Mouse (Mus musculus): ENCODE measurements around the gene Ppara. TPM values are rescaled to one million over a fixed set of nuclear protein-coding genes. Genes with fewer than 3 reads are reported as not detected.
A peak's percentile ranks its signal among the peaks of the same experiment; 100 is the strongest.

The Ppara gene
- polyA plus RNA-seq, 1 experiment from 2014 or later, result 0.31 TPM

- WGBS, result 91% methylated on average over 7 of the region's 7 CpGs
- DNase-seq (ENCODE audit: low spot score), result no peak
- no peak overlapping the region for H3K9ac ChIP-seq (ENCODE audit: low read length)
- no peaks in the 10 kb centered on the region for H3K4me1 ChIP-seq (replicated peaks; ENCODE audit: control insufficient read depth, insufficient read depth, low read length)
- H3K4me3 ChIP-seq (ENCODE audit: low read depth, low read length), result no peak overlapping the region
- no peaks in the 10 kb centered on the region for H3K27me3 ChIP-seq (ENCODE audit: control insufficient read depth, insufficient read depth, low read length)
- H3K27ac ChIP-seq (ENCODE audit: low read depth, low read length), result no peak overlapping the region
- H3K4me2 ChIP-seq (ENCODE audit: low read depth, low read length, severe bottlenecking), result no peak overlapping the region
- no peak for ATAC-seq (replicated peaks; ENCODE audit: low FRiP score)
- H3K36me3 ChIP-seq (ENCODE audit: control insufficient read depth, insufficient read depth, low read length), result no peaks in the 10 kb centered on the region; the same call in 1 of the 2 replicates
- no peaks in the 10 kb centered on the region for H3K9me3 ChIP-seq (ENCODE audit: control insufficient read depth, low read length)
These were observed 27.2 kb upstream of the Ppara start for GRCm38 (mm10) chr15:85707458-85708030.

DNA sequence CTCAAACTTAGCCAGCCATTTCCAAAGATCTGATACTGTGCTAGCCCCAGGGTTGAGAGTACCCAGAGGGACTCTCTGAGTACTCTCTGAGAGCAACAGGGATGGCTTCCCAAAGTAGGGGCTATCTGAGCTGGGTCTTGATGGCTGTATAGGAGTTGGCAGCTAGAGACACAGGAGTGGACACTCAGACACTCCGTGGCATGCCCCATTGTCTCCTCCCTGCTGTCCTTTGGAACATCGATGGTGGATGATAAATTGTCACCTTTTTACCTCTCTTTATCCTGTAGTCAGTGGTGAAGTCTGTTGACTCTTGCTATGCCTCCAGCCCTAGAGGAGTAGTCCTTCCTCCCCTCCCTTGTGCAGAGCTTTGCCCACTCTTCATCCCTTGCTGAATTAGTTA, 26.6 kb upstream of the Ppara start:
- H3K4me2 ChIP-seq (ENCODE audit: low read depth, low read length, severe bottlenecking), result no peak overlapping the region

GRCm38 (mm10) chr15:85708843-85709242, 25.9 kb upstream of the Ppara start:
- no peak overlapping the region for H3K9ac ChIP-seq (ENCODE audit: low read length)

More for the DNA sequence above, 26.6 kb upstream of the Ppara start:
- Histone ChIP-seq H3K9me3 (ENCODE audit: control insufficient read depth, low read length) (no peaks in the 10 kb centered on the region), H3K4me3 (ENCODE audit: low read depth, low read length) (no peak overlapping the region), H3K9ac (ENCODE audit: low read length) (no peak overlapping the region), H3K36me3 (ENCODE audit: control insufficient read depth, insufficient read depth, low read length) (no peaks in the 10 kb centered on the region; the same call in 1 of the 2 replicates), H3K27me3 (ENCODE audit: control insufficient read depth, insufficient read depth, low read length) (no peaks in the 10 kb centered on the region), H3K27ac (ENCODE audit: low read depth, low read length) (no peak overlapping the region), H3K4me1 (replicated peaks; ENCODE audit: control insufficient read depth, insufficient read depth, low read length) (no peaks in the 10 kb centered on the region)
- ATAC-seq (replicated peaks; ENCODE audit: low FRiP score), result no peak
- no peak for DNase-seq (ENCODE audit: low spot score)
- WGBS, result 90% methylated on average over 2 of the region's 2 CpGs

GRCm38 (mm10) chr15:85709268-85709973, 25.4 kb upstream of the Ppara start:
- ATAC-seq (replicated peaks; ENCODE audit: low FRiP score) (peak; percentile 19; the same call in 1 of the 2 replicates), DNase-seq (ENCODE audit: low spot score) (peak; percentile 87)
- Histone ChIP-seq H3K36me3 (ENCODE audit: control insufficient read depth, insufficient read depth, low read length) (no peaks in the 10 kb centered on the region), H3K4me2 (ENCODE audit: low read depth, low read length, severe bottlenecking) (no peak overlapping the region), H3K27me3 (ENCODE audit: control insufficient read depth, insufficient read depth, low read length) (no peaks in the 10 kb centered on the region), H3K4me1 (replicated peaks; ENCODE audit: control insufficient read depth, insufficient read depth, low read length) (no peaks in the 10 kb centered on the region), H3K27ac (ENCODE audit: low read depth, low read length) (no peak overlapping the region), H3K9ac (ENCODE audit: low read length) (no peak overlapping the region), H3K4me3 (ENCODE audit: low read depth, low read length) (no peak overlapping the region), H3K9me3 (ENCODE audit: control insufficient read depth, low read length) (no peaks in the 10 kb centered on the region)
- 39% methylated on average over 10 of the region's 10 CpGs for WGBS

More at GRCm38 (mm10) chr15:85708843-85709242, 25.9 kb upstream of the Ppara start:
- no peak; the same call in 1 of the 2 replicates for ATAC-seq (replicated peaks; ENCODE audit: low FRiP score)
- no peak for DNase-seq (ENCODE audit: low spot score)
- Histone ChIP-seq H3K9me3 (ENCODE audit: control insufficient read depth, low read length) (no peaks in the 10 kb centered on the region), H3K4me1 (replicated peaks; ENCODE audit: control insufficient read depth, insufficient read depth, low read length) (no peaks in the 10 kb centered on the region), H3K27ac (ENCODE audit: low read depth, low read length) (no peak overlapping the region), H3K4me3 (ENCODE audit: low read depth, low read length) (no peak overlapping the region), H3K27me3 (ENCODE audit: control insufficient read depth, insufficient read depth, low read length) (no peaks in the 10 kb centered on the region), H3K4me2 (ENCODE audit: low read depth, low read length, severe bottlenecking) (no peak overlapping the region), H3K36me3 (ENCODE audit: control insufficient read depth, insufficient read depth, low read length) (no peaks in the 10 kb centered on the region; the same call in 1 of the 2 replicates)
- WGBS, result 94% methylated on average over 4 of the region's 4 CpGs

DNA sequence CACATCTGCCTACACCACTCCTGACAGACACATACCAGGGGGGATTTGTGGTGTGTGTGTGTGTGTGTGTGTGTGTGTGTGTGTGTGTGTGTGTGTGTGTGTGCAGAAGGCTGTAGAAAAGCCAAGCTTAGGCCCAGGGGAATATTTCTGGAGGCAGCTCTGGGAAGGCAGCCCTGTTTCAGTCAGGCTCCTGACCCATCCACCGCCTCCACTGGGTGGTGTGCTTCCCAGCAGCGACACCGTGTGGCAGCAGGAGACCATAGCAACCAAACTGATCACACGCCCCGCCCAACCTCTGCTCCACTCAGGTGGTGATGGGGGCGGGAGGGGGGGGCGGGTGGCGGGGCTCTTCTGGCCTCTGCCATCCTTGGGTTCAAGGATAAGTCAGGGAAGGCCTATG, 24.6 kb upstream of the Ppara start:
- no peak overlapping the region for H3K27ac ChIP-seq (ENCODE audit: low read depth, low read length)
- no peaks in the 10 kb centered on the region for H3K9me3 ChIP-seq (ENCODE audit: control insufficient read depth, low read length)
- no peak overlapping the region for H3K4me3 ChIP-seq (ENCODE audit: low read depth, low read length)
- peak; percentile 48; the same call in 1 of the 2 replicates for ATAC-seq (replicated peaks; ENCODE audit: low FRiP score)
- no peak overlapping the region for H3K4me2 ChIP-seq (ENCODE audit: low read depth, low read length, severe bottlenecking)
- no peaks in the 10 kb centered on the region for H3K4me1 ChIP-seq (replicated peaks; ENCODE audit: control insufficient read depth, insufficient read depth, low read length)
- 0% methylated on average over 8 of the region's 8 CpGs for WGBS
- peak; percentile 89 for DNase-seq (ENCODE audit: low spot score)
- H3K36me3 ChIP-seq (ENCODE audit: control insufficient read depth, insufficient read depth, low read length), result no peaks in the 10 kb centered on the region
- H3K9ac ChIP-seq (ENCODE audit: low read length), result no peak overlapping the region
- H3K27me3 ChIP-seq (ENCODE audit: control insufficient read depth, insufficient read depth, low read length), result no peaks in the 10 kb centered on the region

DNA sequence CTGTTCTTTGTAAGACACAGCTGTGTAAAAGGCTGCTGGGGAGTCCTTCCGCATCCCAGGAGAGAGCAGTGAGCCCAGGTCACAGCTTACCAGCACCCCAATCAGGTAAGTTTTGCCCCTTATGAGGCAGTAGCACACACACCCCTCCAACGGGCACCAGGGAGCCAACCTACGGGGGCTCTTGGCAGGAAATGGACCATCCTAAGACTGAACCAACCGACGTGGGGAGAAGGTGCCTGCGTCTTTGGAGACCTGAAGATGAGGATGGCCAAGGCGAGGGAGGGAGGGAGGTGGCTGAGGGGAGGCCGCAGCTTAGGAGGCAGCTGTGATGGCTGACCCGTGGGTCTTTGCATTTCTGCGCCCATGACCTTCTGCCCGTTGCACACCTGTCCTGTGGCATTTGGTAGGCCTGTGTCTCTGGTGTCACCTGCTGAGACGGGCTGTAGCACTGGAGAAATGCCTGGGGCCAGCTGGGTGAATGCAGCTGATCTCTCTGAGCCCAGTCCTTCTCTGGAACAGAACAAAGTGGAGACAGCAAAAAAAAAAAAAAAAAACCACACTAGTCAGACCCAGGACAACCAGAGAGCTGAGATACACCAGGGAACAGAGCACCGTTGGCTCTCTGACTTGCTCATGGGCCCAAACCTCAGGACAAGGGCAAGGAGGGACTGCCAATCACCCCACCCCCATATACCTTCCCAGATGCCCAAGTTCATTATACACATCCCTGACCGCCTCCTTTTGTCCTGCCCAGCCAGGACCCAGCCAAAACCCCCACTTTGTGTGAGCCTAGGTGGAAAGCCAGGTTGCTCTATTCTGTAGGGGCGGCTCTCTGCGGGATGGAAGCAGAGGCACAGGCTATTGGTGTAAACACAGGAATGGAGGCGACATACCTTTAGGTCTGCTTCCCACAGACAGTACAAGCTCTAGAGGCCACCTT, 23.9 kb upstream of the Ppara start:
- Histone ChIP-seq H3K9me3 (ENCODE audit: control insufficient read depth, low read length) (no peaks in the 10 kb centered on the region), H3K27ac (ENCODE audit: low read depth, low read length) (no peak overlapping the region), H3K4me3 (ENCODE audit: low read depth, low read length) (no peak overlapping the region), H3K9ac (ENCODE audit: low read length) (no peak overlapping the region), H3K36me3 (ENCODE audit: control insufficient read depth, insufficient read depth, low read length) (no peaks in the 10 kb centered on the region), H3K27me3 (ENCODE audit: control insufficient read depth, insufficient read depth, low read length) (no peaks in the 10 kb centered on the region; the same call in 1 of the 2 replicates), H3K4me1 (replicated peaks; ENCODE audit: control insufficient read depth, insufficient read depth, low read length) (no peaks in the 10 kb centered on the region), H3K4me2 (ENCODE audit: low read depth, low read length, severe bottlenecking) (no peak overlapping the region)
- 76% methylated on average over 17 of the region's 17 CpGs for WGBS
- DNase-seq (ENCODE audit: low spot score) (no peak), ATAC-seq (replicated peaks; ENCODE audit: low FRiP score) (no peak)

DNA sequence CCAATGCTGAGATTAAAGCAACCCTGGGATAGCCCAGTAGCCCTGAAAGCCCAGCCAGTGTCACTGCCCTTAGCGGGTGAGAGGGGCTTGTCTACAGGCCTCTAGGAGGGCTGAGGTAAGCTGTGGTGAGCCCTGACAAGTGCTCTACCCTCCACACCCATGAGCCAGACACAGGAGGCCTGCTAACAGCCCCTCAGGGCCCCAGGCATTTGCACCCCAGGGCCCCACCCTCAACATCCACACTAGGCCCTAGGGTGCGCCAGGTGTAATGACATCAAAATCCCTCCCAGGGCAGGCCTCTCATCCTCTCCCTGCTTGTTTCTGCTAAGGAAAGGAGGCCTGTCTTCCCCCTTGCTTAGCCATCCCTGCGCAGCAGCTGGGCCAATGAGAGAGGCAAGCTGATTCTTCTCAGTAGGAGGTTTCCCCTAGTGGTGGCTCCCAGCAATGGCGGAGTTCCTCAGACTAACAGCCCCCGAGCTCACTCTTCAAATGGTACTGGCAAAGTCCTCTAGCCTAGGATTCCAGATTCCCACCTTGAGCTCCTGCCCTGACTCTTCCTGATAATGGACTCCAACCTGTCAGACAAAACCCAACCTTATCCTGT, 22.1 kb upstream of the Ppara start:
- Histone ChIP-seq H3K27ac (ENCODE audit: low read depth, low read length) (no peak overlapping the region), H3K9ac (ENCODE audit: low read length) (no peak overlapping the region), H3K9me3 (ENCODE audit: control insufficient read depth, low read length) (no peaks in the 10 kb centered on the region), H3K4me2 (ENCODE audit: low read depth, low read length, severe bottlenecking) (no peak overlapping the region), H3K4me3 (ENCODE audit: low read depth, low read length) (no peak overlapping the region), H3K4me1 (replicated peaks; ENCODE audit: control insufficient read depth, insufficient read depth, low read length) (no peaks in the 10 kb centered on the region), H3K27me3 (ENCODE audit: control insufficient read depth, insufficient read depth, low read length) (no peaks in the 10 kb centered on the region; the same call in 1 of the 2 replicates), H3K36me3 (ENCODE audit: control insufficient read depth, insufficient read depth, low read length) (no peaks in the 10 kb centered on the region)
- ATAC-seq (replicated peaks; ENCODE audit: low FRiP score), result no peak
- WGBS, result 36% methylated on average over 5 of the region's 5 CpGs
- peak; percentile 58 for DNase-seq (ENCODE audit: low spot score)

DNA sequence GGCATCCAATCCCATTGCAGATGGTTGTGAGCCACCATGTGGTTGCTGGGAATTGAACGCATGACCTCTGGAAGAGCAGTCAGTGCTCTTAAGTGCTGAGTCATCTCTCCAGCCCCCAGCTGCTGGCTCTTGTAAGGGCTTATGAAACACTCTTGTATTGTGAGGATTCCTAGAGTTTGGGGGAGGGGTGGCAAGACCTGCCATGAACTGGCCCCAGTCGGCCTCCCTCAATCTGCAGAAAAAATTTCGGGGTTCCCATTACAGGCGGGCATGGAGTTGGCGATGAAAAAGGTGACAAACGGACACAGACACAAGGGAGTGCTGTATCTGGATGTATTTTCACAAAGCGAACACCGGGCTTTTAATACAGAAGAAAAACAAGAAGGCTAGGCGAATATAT, 21.4 kb upstream of the Ppara start:
- Histone ChIP-seq H3K36me3 (ENCODE audit: control insufficient read depth, insufficient read depth, low read length) (no peaks in the 10 kb centered on the region), H3K27me3 (ENCODE audit: control insufficient read depth, insufficient read depth, low read length) (no peaks in the 10 kb centered on the region; the same call in 1 of the 2 replicates), H3K4me3 (ENCODE audit: low read depth, low read length) (no peak overlapping the region), H3K9me3 (ENCODE audit: control insufficient read depth, low read length) (no peaks in the 10 kb centered on the region), H3K9ac (ENCODE audit: low read length) (no peak overlapping the region), H3K4me1 (replicated peaks; ENCODE audit: control insufficient read depth, insufficient read depth, low read length) (no peaks in the 10 kb centered on the region), H3K4me2 (ENCODE audit: low read depth, low read length, severe bottlenecking) (no peak overlapping the region), H3K27ac (ENCODE audit: low read depth, low read length) (no peak overlapping the region)
- no peak for DNase-seq (ENCODE audit: low spot score)
- 92% methylated on average over 9 of the region's 9 CpGs for WGBS
- ATAC-seq (replicated peaks; ENCODE audit: low FRiP score), result no peak
